Mouse (Mus musculus): ENCODE results near the gene Pcdh8. TPM values are rescaled to one million over a fixed set of nuclear protein-coding genes. Genes with fewer than 3 reads are reported as not detected.

The Pcdh8 gene
- polyA plus RNA-seq (2012; ENCODE audit: low replicate concordance): 0.06 TPM in 1 of 2 replicates, not detected in the other

GRCm38 (mm10) chr14:79771094-79771535, at the start of gene Pcdh8:
Pcdh8 (minus strand) TSS chr14:79771312.

Other genes starting within 250 kb of the Pcdh8 start
- 0.15 and 1.1 TPM in 2 replicates for gene Sugt1, start 183.6 kb downstream of the Pcdh8 start, polyA plus RNA-seq (2012; ENCODE audit: low replicate concordance)
- gene Cnmd, start 109.1 kb downstream of the Pcdh8 start, polyA plus RNA-seq (2012; ENCODE audit: low replicate concordance): not detected in 2 replicates
- 0.10 TPM in 2 replicates for gene Olfm4, start 212.8 kb upstream of the Pcdh8 start, polyA plus RNA-seq (2012; ENCODE audit: low replicate concordance)

Measured in leukemia stem cell, adult 10-12 weeks (primary cell).